Mouse (Mus musculus) ovary, postnatal 14 days (tissue): ENCODE results near the gene Nedd1.

ENCODE experiments used
- DNase-seq: peaks from one replicate; pipeline ENCODE4 v3.0.0; 2022; ENCODE audit warnings: low spot score

The Nedd1 gene

DNA sequence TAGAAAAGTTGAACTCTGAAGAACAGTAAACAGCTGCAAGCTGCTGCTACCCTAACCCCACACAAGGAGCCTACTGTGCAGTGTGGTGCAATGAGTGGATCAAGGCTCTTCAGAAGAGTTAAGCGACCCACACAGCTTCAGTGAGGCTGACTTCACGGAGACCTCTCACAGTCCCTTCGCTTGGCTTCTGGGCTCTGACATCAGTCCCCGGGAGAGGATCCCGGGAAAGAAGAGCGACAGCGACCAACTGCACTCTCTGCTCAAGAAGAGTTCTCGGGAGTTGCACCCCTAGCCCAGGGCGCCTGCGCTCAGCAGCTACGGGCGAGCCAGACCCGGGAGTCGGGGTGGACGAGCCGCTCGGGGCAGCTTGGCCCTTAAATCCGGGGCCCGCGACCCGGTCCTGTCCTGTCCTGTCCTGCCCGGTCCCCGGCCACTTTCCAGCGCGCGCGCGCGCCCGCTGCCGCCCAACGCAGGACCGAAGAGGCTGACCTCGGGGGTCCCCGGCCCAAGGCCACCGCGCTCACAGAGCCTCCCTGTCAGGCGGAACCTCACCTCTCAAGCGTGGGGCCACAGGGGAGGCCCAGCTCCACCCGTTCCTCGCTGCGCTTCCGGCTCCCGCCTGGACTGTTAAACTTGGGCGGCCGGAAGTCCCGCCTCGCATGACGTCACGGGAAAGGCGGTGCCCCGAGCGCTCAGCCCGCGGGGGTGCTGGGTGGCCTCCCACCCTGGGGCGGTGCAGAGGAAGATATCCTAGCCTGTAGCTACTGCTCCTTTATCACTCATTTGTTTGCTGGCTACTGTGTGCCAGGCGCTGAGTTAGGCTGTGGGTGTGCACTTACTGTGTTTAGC, at the start of gene Nedd1:
TSS of gene Nedd1 (minus strand) at position 650 of the 849 bp plus-strand sequence.
- peak; percentile 95 for DNase-seq

DNA sequence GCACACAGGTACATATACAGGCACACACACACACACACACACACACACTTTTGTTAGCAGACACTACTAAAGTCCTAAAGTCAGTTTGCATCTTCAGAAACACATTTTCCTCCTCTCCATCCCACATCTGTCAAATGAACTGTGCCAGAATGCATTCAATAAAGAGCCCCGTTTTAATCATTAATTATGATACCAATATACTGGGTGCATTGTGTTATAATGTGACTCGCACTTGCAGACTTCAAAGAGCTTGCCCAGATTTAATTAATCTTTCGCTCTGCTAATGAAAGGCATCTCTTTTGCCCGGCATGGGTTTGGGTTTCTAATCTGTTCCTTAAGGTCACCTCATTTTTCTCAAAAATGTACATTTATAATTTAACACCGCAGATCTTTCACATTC, 32.1 kb upstream of the Nedd1 start:
- DNase-seq = no peak

GRCm38 (mm10) chr10:92730339-92730738, 8.1 kb upstream of the Nedd1 start:
- no peak for DNase-seq

GRCm38 (mm10) chr10:92728723-92729122, 6.5 kb upstream of the Nedd1 start:
- no peak for DNase-seq

DNA sequence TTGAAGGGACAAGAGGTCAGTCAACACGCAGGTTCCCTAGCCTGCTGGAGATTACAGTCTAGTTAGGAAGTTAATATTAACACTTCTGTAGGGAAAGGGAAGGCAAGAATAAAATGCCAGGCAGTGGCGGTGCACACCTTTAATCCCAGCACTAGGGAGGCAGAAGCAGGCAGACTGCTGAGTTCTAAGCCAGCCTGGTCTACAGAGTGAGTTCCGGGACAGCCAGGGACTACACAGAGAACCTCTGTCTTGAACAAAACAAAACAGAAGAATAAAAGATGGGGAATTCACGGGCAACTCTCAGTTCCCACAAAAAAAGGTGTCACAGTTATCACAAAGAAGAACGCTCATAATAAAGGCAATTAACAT, 384 bp upstream of the Nedd1 start:
- DNase-seq = no peak

GRCm38 (mm10) chr10:92699032-92699431, 23.2 kb downstream of the Nedd1 start:
- DNase-seq = no peak

DNA sequence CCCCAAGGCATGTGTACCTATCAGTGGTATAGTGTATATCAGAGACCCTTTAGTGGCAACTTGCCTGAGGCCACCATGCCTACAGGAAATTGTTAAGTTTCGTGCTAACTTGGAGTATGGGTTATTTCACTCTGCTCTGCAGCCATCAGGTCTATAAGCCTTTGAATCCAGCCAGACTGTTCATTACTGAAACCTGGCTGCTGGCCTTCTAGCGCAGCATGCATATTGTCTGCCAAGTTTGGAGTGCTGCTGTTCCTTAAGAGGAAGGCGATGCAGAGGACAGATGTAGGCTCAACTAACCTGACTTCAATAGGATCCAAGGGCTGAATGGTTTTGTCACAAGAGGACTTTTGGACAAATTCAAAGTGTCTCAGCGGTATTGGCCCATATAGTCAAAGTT, 47.2 kb downstream of the Nedd1 start:
- DNase-seq = no peak

- DNase-seq = no peak
These were observed 50.3 kb downstream of the Nedd1 start for GRCm38 (mm10) chr10:92671906-92672305.

DNA sequence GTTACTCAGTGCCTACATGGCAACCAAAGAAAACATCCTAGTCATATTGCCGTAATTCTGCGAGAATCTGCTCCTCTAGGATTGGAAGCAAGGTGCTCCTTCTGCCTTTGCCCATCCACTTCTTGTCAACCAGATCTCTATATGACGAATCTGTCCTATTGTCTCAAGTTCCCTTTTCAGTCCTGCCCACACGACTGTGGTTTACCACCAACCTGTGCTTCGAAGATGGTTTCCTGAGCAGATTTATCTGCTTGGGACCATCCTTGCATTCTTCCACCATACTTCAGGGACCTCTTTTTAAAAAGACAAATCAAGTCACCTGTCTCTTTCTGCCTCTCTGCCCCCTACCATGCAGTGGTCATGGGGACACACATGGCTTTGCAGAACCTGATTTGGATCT, 56.9 kb downstream of the Nedd1 start:
- DNase-seq = no peak

DNA sequence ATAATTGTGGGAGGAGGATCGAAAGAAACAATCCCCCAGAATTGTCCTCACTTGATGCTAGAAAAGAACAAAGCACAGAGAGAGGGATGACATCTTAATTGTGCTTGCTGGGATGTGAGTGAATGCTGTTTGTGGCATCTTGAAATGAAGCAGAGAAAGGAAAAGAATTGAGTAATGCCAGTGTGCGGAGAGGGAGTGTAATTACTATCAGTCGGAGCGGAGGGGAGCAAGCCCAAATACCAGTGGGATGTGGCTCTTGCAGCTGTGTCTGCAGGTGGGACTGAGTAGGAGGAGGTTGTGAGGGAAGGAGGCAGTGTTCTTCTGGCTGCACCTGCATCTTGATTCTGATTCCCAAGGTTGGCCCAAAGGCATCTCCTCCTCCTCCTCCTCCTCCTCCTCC, 69.0 kb downstream of the Nedd1 start:
- no peak for DNase-seq

- DNase-seq = no peak
These were observed 69.8 kb downstream of the Nedd1 start for GRCm38 (mm10) chr10:92652399-92652920.

GRCm38 (mm10) chr10:92651266-92651665, 71.0 kb downstream of the Nedd1 start:
- DNase-seq = no peak

DNA sequence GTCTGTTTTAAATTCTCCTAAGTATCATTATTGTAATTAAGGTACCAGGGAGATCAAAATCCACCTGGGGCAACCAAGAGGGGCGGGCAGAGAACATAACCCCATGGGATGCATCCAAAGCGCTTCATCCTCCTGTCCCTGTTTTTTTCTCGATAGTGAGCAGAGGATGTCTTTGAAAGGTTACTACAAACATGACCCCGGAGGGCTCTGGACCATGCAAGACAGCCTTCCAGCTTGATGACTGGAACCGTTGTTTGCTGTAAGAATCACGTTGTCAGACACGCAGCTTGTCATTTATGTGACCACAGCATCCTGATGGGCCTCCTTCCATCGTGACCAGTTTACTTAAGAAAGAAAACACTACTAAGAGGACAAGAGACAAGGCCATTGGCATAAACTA, 73.1 kb downstream of the Nedd1 start:
- DNase-seq = no peak

GRCm38 (mm10) chr10:92647691-92648090, 74.5 kb downstream of the Nedd1 start:
- no peak for DNase-seq

DNA sequence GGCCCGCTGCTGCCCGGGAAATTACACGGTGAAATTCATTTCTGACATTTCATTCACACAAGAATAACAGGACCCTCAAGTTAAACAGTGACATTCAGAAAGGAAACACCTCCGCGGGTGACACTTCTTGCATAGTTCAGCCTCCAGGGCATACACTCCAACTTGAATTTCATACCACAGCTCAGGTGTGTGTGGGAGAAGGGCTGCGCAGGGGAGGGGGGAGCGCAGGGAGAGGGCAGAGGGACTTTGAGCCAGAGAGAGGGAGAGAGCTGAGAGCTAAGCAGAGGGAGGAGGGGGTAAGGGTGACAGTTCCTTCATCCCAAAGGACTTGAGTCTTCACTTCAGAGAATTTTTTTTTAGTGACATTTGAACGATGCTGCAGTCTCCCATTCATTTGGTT, 78.2 kb downstream of the Nedd1 start:
- DNase-seq = no peak

DNA sequence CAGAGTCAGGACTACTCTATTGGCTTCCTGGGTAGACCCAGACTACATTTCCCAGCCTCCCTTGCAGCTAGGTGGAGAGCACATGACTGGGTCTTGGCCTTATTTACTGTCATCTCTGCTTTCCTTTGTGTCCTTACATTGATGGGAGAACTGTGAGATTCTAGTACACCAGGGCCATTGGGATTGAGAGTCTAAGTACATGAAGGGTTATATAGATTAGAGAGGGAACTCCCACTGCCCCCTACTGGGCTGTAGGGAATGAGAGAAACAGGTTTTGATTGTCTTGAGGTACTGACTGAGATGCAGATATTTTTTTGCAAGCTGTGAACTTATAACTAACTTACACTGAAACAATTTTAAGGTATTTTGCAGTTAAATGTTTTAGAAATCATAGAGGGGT, 81.2 kb downstream of the Nedd1 start:
- no peak for DNase-seq
